Mouse (Mus musculus): ENCODE data around the gene Tlr5.
A peak's percentile ranks its signal among the peaks of the same experiment; 100 is the strongest.

Gene Tlr5

GRCm38 (mm10) chr1:182954287-182955046 lies at the start of gene Tlr5:
Gene Tlr5 (plus strand): TSS chr1:182954788.
- peak; percentile 27 for DNase-seq (ENCODE audit: low spot score)

DNA sequence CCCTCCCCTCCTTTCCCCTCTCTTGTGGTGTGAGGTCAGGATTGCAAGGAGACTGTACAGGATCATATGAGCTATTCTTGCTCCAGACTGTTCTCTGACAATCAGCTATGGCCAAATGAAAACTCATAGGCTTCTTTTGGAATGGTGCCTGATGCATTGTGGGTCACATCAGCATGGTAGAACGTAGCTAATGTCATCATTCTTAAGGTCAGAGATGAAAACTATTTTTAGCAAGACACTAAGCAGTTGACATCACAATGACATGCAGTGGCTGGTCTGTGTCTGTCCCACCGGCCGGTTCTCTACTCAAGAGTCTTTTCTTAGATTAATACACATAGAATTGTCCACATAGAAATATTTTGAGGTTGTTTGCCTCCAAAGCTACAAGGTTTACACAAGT lies 48.9 kb upstream of the Tlr5 start:
- DNase-seq (ENCODE audit: low spot score): no peak

GRCm38 (mm10) chr1:182908050-182909036 lies 46.2 kb upstream of the Tlr5 start:
- DNase-seq (ENCODE audit: low spot score): peak; percentile 44

DNA sequence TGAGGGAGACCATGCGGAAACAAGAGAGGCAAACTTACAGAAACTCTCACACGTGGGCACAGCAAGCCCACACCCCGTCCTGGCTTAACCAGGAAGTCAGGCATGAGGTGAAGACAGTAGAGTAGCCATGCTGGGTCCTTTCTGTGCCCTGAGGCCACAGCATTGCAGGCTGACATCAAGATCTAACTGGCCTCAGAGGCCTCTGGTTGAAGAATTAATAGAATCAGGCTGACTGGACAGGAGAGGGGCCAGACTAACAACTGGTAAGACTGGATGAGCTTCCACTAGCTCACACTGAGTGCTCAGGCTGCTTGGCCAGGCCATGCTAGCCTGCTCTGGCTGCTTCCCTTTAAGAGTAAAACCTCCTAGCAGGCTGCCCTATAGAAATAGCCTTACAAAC lies 45.5 kb upstream of the Tlr5 start:
- DNase-seq (ENCODE audit: low spot score): no peak

DNA sequence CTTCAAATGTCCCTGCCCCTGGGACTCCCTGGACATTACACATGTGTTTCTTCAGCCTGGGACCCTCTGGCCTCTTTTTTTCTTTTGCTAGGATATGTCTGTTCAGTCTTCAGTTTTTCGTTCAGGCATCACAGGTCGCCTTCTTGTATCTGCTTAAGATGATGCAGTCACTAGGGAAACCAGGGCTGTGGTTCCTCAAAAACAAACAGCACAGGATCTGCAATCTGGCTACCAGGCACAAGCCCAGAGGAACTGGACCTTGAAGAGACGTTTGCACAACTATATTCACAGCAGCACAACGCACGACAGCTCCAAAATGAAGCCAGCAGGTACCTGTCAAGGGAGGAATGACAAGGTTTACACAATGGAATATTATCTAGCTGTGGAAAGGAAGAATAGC lies 45.0 kb upstream of the Tlr5 start:
- DNase-seq (ENCODE audit: low spot score): no peak

GRCm38 (mm10) chr1:182912591-182912990 lies 42.0 kb upstream of the Tlr5 start:
- DNase-seq (ENCODE audit: low spot score): no peak

DNA sequence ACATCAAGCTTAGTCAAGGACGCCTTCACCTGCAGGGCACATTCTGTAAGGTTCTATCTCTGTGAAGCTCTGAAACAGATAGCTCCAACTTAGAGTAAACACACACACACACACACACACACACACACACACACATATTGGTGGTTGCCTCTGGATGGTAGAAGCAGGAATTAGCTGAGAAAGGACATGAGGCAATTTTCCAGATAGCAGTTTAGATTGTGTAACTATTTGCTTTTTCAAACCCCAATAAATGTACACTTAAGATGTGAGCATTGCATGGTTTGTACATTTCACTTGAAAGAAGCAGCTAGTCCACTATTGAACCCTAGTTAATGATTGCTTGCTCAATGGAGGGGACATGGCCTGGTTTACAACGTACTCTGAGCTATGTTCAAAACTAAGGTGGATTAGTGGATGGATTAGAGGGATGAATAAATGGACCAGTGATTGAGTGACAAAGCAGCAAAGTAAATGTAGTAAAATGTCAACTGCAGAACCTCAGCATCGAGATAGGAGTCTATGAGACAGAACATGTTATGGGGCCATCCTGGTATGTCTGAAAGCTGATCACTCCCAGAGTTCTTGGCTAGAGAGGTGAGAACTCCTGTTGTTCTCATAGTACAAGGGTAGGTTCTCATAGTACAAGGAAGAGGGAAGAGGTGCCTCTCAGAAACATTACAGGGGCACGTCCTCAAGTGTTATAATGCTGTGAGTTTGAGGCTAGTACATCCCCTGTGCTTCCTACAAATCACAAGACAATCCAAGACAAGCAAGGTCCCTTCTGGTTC lies 40.3 kb upstream of the Tlr5 start:
- DNase-seq (ENCODE audit: low spot score): no peak

GRCm38 (mm10) chr1:182916166-182916565 lies 38.4 kb upstream of the Tlr5 start:
- DNase-seq (ENCODE audit: low spot score): no peak

DNA sequence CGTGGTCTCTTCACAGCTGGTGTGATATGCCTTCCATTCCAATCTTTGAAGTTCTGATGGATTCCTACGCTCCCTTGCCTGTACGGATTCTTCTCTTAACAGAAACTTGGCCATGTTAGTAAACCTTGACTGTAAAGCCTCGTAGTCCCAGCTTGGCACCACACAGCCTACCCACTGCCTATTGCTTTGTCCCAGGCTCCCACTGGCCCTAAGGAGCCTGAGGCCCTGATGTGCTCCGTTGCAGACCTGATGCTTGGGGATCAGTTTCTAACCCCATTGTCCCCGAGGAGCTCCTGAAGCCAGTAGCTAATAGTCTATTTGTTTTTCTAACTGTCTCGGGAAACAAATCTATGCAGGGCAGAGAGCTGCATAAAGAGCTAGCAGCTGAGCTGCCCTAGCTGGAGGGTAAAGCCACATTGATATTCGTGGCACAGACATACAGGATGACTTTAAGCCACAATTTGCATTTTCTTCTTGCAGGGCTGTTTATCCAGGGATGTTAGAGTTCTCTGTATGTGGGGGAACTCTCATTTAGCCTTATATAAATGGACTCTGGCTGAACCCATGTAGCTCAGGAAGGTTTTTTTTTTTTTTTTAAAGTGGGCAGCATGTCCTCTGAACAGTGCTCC lies 35.8 kb upstream of the Tlr5 start:
- DNase-seq (ENCODE audit: low spot score): no peak

GRCm38 (mm10) chr1:182922824-182923223 lies 31.8 kb upstream of the Tlr5 start:
- DNase-seq (ENCODE audit: low spot score): no peak

GRCm38 (mm10) chr1:182926465-182926864 lies 28.1 kb upstream of the Tlr5 start:
- no peak for DNase-seq (ENCODE audit: low spot score)

DNA sequence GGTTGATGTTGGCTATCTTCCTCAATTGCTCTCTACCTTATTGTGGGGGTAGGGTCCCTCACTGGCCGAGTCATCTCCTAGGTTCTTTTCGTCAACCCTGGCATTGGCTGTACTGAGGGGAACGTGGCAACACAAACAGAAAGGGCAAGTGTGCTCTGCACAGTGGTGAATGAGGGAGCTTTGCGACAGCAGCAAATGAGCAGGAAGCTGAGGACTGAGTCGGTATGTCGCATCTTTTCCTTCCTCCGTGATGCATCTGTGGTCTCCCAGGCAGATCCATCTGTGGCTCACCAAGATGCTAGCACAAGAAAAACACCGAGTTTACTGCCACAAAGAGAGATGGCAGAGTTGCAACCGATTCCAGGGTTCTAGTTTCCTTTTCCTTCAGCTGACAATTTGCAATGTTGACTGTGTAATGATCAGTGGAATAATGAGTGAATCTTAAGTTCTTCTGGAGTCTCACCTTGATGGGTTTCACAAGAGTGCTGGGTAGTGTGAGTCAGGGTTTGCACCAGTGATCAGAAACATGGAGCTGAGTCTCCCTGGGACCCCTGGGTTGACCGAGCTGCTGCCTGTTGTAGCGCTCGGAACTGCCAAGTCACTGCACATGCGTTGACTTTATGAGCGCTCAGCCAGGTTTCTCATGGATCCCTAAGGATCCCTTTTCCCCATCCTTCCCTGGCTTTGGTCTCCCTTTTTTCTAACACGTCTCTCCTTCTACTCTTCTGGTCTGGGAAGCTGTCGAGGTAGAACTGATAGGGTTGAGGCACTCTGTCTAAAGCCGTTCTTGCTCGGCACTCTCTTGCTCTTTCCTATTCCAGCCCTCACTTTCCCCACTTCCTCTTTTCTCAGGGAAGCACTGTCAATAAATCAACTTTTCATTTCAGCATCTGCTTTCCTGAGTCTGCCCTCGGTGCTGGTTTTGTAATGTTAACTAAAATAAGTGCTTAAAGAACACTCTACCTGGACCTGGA lies 26.4 kb upstream of the Tlr5 start:
- DNase-seq (ENCODE audit: low spot score): no peak

GRCm38 (mm10) chr1:182935469-182935868 lies 19.1 kb upstream of the Tlr5 start:
- no peak for DNase-seq (ENCODE audit: low spot score)

GRCm38 (mm10) chr1:182937486-182938120 lies 17.0 kb upstream of the Tlr5 start:
- no peak for DNase-seq (ENCODE audit: low spot score)

GRCm38 (mm10) chr1:182941921-182942320 lies 12.7 kb upstream of the Tlr5 start:
- no peak for DNase-seq (ENCODE audit: low spot score)

GRCm38 (mm10) chr1:182943911-182944310 lies 10.7 kb upstream of the Tlr5 start:
- no peak for DNase-seq (ENCODE audit: low spot score)

- DNase-seq (ENCODE audit: low spot score): no peak
Observed at GRCm38 (mm10) chr1:182944638-182945037, 9.9 kb upstream of the Tlr5 start.

- DNase-seq (ENCODE audit: low spot score): no peak
Observed at GRCm38 (mm10) chr1:182945561-182945960, 9.0 kb upstream of the Tlr5 start.

- no peak for DNase-seq (ENCODE audit: low spot score)
Observed at GRCm38 (mm10) chr1:182951298-182951697, 3.3 kb upstream of the Tlr5 start.

DNA sequence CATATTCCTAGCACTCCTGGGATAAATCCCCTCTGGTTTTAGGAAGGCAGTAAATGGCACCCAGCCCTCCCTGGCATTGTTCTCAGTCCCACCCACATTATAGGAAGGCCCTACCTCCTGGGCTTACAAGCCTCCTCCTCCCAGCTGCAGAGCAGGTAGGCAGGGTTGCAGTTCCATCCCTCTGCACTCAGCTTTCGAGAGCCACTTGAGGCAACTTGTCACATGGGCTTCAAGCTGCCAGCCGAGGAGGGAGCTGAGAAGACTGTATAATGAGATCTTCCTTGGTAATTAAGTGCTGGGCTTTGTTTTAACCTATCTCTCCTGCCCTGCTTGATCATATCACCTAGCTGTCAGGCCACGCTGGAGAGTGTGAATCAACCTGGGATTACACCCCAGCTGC lies 1.4 kb upstream of the Tlr5 start:
- no peak for DNase-seq (ENCODE audit: low spot score)
